Mouse (Mus musculus): ENCODE measurements around the gene Pced1b.

DNA sequence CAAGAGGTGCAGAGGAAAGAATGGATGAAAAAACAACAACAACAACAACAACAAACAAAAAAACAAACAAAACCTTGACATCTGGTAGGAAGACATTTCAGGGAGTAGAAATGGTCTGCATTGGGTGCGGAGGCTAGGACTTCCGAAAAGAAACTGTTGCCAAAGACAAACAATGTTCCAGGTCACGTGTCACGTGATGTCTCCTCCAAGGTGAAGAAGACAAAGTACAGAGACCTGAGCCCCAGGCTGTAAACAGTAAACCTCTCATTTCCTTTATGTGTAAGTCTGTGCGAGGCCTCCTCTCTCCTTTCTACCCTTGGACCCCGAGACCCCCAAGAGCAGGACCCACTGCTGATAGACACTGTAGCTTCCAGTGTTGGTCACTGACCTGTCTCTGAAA, 184.6 kb downstream of the Pced1b start:
- TF ChIP-seq CTCF (IDR thresholded peaks at IDR 0.05; ENCODE audit: insufficient read depth, low read length): no peak
- no peak for TF ChIP-seq POLR2A (IDR thresholded peaks at IDR 0.05; ENCODE audit: borderline replicate concordance, extremely low read depth, low read depth, low read length)
